Mouse (Mus musculus): ENCODE results near the gene Nt5dc1.

DNA sequence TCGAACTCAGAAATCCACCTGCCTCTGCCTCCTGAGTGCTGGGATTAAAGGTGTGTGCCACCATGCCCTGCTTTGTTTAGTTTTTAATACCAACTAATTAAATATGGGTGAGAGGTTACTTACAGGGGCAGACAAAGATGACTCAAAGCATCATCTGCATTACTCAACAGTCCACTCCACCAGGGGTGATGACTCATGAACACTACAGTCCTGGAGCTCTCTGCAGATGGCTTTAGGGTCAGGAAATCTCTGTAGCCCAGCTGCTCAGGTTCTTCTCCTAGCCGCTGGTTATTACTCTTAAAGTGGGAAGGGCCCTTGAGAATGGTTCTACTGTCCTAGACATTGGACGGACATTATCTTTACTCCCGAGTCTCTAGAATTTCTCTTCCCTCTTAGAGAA, 46.0 kb upstream of the Nt5dc1 start:
- TF ChIP-seq GATA1 (IDR thresholded peaks at IDR 0.05; ENCODE audit: low read length) (no peak), TAL1 (IDR thresholded peaks at IDR 0.05; ENCODE audit: low read length) (no peak)

All from erythroblast, embryonic 14.5 days (primary cell).